Mouse (Mus musculus): ENCODE measurements at regions not wholly inside any gene's neighbourhood (a gene's known extent, or its start where the extent isn't known, plus 50 kb on each side); places are given as distances from the start of the nearest gene placed in this dataset.

- intact Hi-C loops (cut with DNase I) = no loop called here
Measured at GRCm38 (mm10) chr2:139111669-139112068, 382.0 kb upstream of the Sptlc3 start.

GRCm38 (mm10) chr2:139114523-139114922, 379.2 kb upstream of the Sptlc3 start:
- DNase-seq = no peak
- intact Hi-C loops (cut with DNase I) = no loop called here

More at GRCm38 (mm10) chr2:139111669-139112068, 382.0 kb upstream of the Sptlc3 start:
- DNase-seq = no peak

GRCm38 (mm10) chr2:139120905-139121304, 372.8 kb upstream of the Sptlc3 start:
- intact Hi-C loops (cut with DNase I) = no loop called here
- no peak for DNase-seq

- intact Hi-C loops (cut with DNase I) = no loop called here
Measured at GRCm38 (mm10) chr2:139132121-139132520, 361.6 kb upstream of the Sptlc3 start.

GRCm38 (mm10) chr2:139147004-139147403, 346.7 kb upstream of the Sptlc3 start:
- no peak for DNase-seq
- intact Hi-C loops (cut with DNase I) = no loop called here

More at GRCm38 (mm10) chr2:139132121-139132520, 361.6 kb upstream of the Sptlc3 start:
- no peak for DNase-seq

GRCm38 (mm10) chr2:139179641-139180040, 314.1 kb upstream of the Sptlc3 start:
- intact Hi-C loops (cut with DNase I) = no loop called here
- no peak for DNase-seq

- intact Hi-C loops (cut with DNase I) = no loop called here
- no peak for DNase-seq
Measured at GRCm38 (mm10) chr2:139198281-139198680, 295.4 kb upstream of the Sptlc3 start.

- intact Hi-C loops (cut with DNase I) = no loop called here
- no peak for DNase-seq
Measured at GRCm38 (mm10) chr2:139207649-139208048, 286.1 kb upstream of the Sptlc3 start.

- intact Hi-C loops (cut with DNase I) = no loop called here
Measured at GRCm38 (mm10) chr2:139220757-139221400, 272.8 kb upstream of the Sptlc3 start.

GRCm38 (mm10) chr2:139230453-139230852, 263.3 kb upstream of the Sptlc3 start:
- intact Hi-C loops (cut with DNase I) = no loop called here
- DNase-seq = no peak

More at GRCm38 (mm10) chr2:139220757-139221400, 272.8 kb upstream of the Sptlc3 start:
- DNase-seq = no peak

- intact Hi-C loops (cut with DNase I) = no loop called here
- no peak for DNase-seq
Measured at GRCm38 (mm10) chr2:139250138-139250537, 243.6 kb upstream of the Sptlc3 start.

GRCm38 (mm10) chr2:139267119-139267518, 226.6 kb upstream of the Sptlc3 start:
- intact Hi-C loops (cut with DNase I) = no loop called here
- DNase-seq = no peak

GRCm38 (mm10) chr2:139276581-139276980, 217.1 kb upstream of the Sptlc3 start:
- no peak for DNase-seq
- intact Hi-C loops (cut with DNase I) = no loop called here

- intact Hi-C loops (cut with DNase I) = no loop called here
- no peak for DNase-seq
Measured at GRCm38 (mm10) chr2:139277571-139277970, 216.1 kb upstream of the Sptlc3 start.

GRCm38 (mm10) chr2:139281056-139281455, 212.7 kb upstream of the Sptlc3 start:
- intact Hi-C loops (cut with DNase I) = no loop called here
- DNase-seq = no peak

- intact Hi-C loops (cut with DNase I) = no loop called here
- DNase-seq = no peak
Measured at GRCm38 (mm10) chr2:139284315-139284714, 209.4 kb upstream of the Sptlc3 start.

GRCm38 (mm10) chr2:139286446-139286845, 207.3 kb upstream of the Sptlc3 start:
- intact Hi-C loops (cut with DNase I) = no loop called here
- no peak for DNase-seq

GRCm38 (mm10) chr2:139298541-139299152, 195.1 kb upstream of the Sptlc3 start:
- intact Hi-C loops (cut with DNase I) = no loop called here
- DNase-seq = no peak

- intact Hi-C loops (cut with DNase I) = no loop called here
Measured at GRCm38 (mm10) chr2:139311401-139311812, 182.3 kb upstream of the Sptlc3 start.

GRCm38 (mm10) chr2:139312053-139312452, 181.7 kb upstream of the Sptlc3 start:
- intact Hi-C loops (cut with DNase I) = no loop called here
- DNase-seq = no peak

More at GRCm38 (mm10) chr2:139311401-139311812, 182.3 kb upstream of the Sptlc3 start:
- no peak for DNase-seq

GRCm38 (mm10) chr2:139322509-139322908, 171.2 kb upstream of the Sptlc3 start:
- intact Hi-C loops (cut with DNase I) = no loop called here
- DNase-seq = no peak

GRCm38 (mm10) chr2:139325501-139325900, 168.2 kb upstream of the Sptlc3 start:
- intact Hi-C loops (cut with DNase I) = no loop called here
- no peak for DNase-seq
